Mouse (Mus musculus) neural tube, postnatal 0 days (tissue): Measurements from ENCODE around the gene Fmo2. TPM values are rescaled to one million over a fixed set of nuclear protein-coding genes. Genes with fewer than 3 reads are reported as not detected.

ENCODE experiments used
- polyA plus RNA-seq: library from polyadenylated mRNA; unstranded; fragments of >200 nt; fragmentation: Nextera tagmentation; extraction: Ambion mirVana; gene quantifications from 2 replicates; pipeline ENCODE4 v1.2.1, GENCODE M21; 2015

Gene Fmo2
- polyA plus RNA-seq, result 0.27 and 0.29 TPM in 2 replicates

GRCm38 (mm10) chr1:162897838-162898811 is at the start of gene Fmo2:
Fmo2 (minus strand) TSS chr1:162898726.

DNA sequence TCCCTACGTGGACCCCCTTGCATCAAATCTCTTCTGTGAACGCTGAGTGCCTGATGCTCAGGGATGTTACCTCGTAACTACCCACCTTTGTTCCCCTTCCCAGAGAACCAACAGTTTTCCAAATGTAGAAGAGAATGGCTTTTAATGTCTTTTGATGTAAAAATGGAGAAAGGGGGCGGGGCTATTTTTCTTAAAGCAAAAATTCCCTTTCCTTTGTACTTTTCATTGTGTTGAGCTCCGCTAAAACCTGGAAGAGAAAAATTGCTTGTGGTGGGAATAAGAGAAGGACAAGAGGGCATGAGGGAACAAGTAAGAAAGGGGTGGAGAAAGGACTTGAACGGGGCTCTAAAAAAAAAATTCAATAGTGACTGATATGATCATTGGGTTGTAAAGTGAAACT is 38.9 kb upstream of the Fmo2 start, which contains the start of gene Fmo6:
Gene Fmo6 (minus strand): TSS at position 101 of the 400 bp plus-strand sequence.

DNA sequence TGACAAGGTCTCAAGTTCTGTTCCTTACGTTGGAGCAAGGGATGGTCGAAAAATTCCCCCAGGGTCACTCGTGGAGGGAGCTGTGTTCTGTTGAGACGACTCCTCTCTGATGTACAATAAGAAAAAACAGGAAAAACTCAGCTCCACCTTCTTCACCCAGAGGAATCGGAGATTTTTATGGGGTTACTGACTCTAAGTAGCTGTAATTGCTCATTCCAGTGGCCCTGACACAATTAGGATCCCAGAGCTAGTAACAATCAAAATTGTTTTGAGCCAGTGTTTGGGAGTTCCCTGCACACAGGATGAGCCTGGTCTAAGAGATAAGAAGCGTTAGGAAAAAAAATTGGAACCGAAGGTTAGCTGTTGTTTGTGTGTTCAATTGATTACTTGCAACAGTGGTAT is 32.2 kb downstream of the Fmo2 start, which contains the start of gene Fmo1:
Gene Fmo1 (minus strand): TSS at position 331 of the 402 bp plus-strand sequence.

Other genes with a start within 250 kb of the Fmo2 start
- gene Myocos, start 240.5 kb downstream of the Fmo2 start, polyA plus RNA-seq, result not detected in 2 replicates
- 139 and 148 TPM in 2 replicates for gene Prrc2c, start 158.2 kb downstream of the Fmo2 start, polyA plus RNA-seq
- gene Fmo4, start 84.8 kb downstream of the Fmo2 start, polyA plus RNA-seq, result 0.57 and 0.80 TPM in 2 replicates
- 27.9 and 31.3 TPM in 2 replicates for gene Fmo1, start 32.1 kb downstream of the Fmo2 start, polyA plus RNA-seq
- not detected in 2 replicates for gene Fmo6, start 38.8 kb upstream of the Fmo2 start, polyA plus RNA-seq
- not detected in 2 replicates for gene Fmo3, start 85.8 kb upstream of the Fmo2 start, polyA plus RNA-seq
- gene Mroh9, start 186.9 kb upstream of the Fmo2 start, polyA plus RNA-seq, result not detected in 2 replicates